In genomic region chr1:91035266-91035665, GRCm38 (mm10) we compare ENCODE assay signal across 29 mouse cellular contexts. TPM values are rescaled to one million over a fixed set of nuclear protein-coding genes. Genes with fewer than 3 reads are reported as not detected.
DNase-seq lines count a peak whose midpoint lies in the region; ATAC-seq and TF ChIP-seq lines count a peak whose summit lies in the region.
"Had no signal": no experiment of that assay in that cellular context is flagged by ENCODE, and none has a peak within 500 bp of the region (broad histone marks: within the 10 kb centered on the region; RNA-seq: fewer than 3 reads in every experiment).

No protein-coding gene starts in this region.

- no peak for DNase-seq in heart, postnatal 0 days (ENCODE audit: low spot score)
- no peak for DNase-seq in heart, postnatal 4 days
- DNase-seq in MEL (ENCODE audit: low read depth, low spot score), result peak; percentile 60
- DNase-seq: adrenal gland, adult 8-10 months; adrenal gland, postnatal 25 days; cerebellum, adult 11-12 months; cerebellum, adult 8-10 months; cerebellum, postnatal 10 days; cerebellum, postnatal 36 days; embryo, embryonic 11 days; gastrocnemius, postnatal 14 days; heart, postnatal 10 days; heart, postnatal 36 days; kidney, adult 18-20 months had no signal

- H3K27me3 ChIP-seq in heart, embryonic 13.5 days (replicated peaks), result no peaks in the 10 kb centered on the region
- no peaks in the 10 kb centered on the region for H3K27me3 ChIP-seq in heart, embryonic 12.5 days (replicated peaks)
- no peaks in the 10 kb centered on the region for H3K27me3 ChIP-seq in heart, postnatal 0 days (ENCODE audit: control insufficient read depth, insufficient read depth, low read length)
- H3K27me3 ChIP-seq in MEL (ENCODE audit: control insufficient read depth in 1 of 2, insufficient read depth in 2 of 2, low read length in 2 of 2), result no peaks in the 10 kb centered on the region
- H3K27me3 ChIP-seq: embryonic facial prominence, embryonic 13.5 days; forebrain, embryonic 13.5 days had no signal

- no peak for ATAC-seq in heart, embryonic 13.5 days (ENCODE audit: extremely low read depth, insufficient number of reproducible peaks, low FRiP score, low TSS enrichment)
- no peak for ATAC-seq in heart, embryonic 12.5 days (ENCODE audit: insufficient number of reproducible peaks, low FRiP score)
- ATAC-seq in heart, postnatal 0 days (ENCODE audit: insufficient read depth, low read depth), result no peak
- ATAC-seq: activated CD4-positive, CD25-positive, alpha-beta regulatory T cell, adult 4 months; CD4-positive, CD25-positive, alpha-beta regulatory T cell, adult 4 months; forebrain, embryonic 13.5 days; forebrain, embryonic 16.5 days; hindbrain, postnatal 0 days; inflammation-experienced regulatory T-cells, adult 6 months; intestine, embryonic 16.5 days had no signal

- TF ChIP-seq POLR2A in MEL (IDR thresholded peaks at IDR 0.05; ENCODE audit: control insufficient read depth in 1 of 2, insufficient read depth in 1 of 2, low read depth in 1 of 2, low read length in 2 of 2, poor library complexity in 1 of 2), result no peak

- peaks cover 97% of the 10 kb centered on the region for H3K4me1 ChIP-seq in heart, embryonic 13.5 days
- peaks cover 86% of the 10 kb centered on the region for H3K4me1 ChIP-seq in heart, embryonic 12.5 days (replicated peaks)
- peaks cover 60% of the 10 kb centered on the region for H3K4me1 ChIP-seq in heart, postnatal 0 days (ENCODE audit: control insufficient read depth, insufficient read depth)
- H3K4me1 ChIP-seq in MEL (ENCODE audit: control insufficient read depth in 1 of 2, insufficient read depth in 2 of 2, low read length in 2 of 2), result peaks cover 5 to 13% of the 10 kb centered on the region in 2 experiments; a peak in 3 of 4 replicates

- H3K27ac ChIP-seq in heart, embryonic 13.5 days (replicated peaks), result peak overlapping the region; percentile 17
- H3K27ac ChIP-seq in heart, embryonic 12.5 days (ENCODE audit: poor library complexity, severe bottlenecking), result no peak overlapping the region
- peak overlapping the region; percentile 47 for H3K27ac ChIP-seq in heart, postnatal 0 days (ENCODE audit: low read depth)
- H3K27ac ChIP-seq in MEL (ENCODE audit: control insufficient read depth, low read depth, low read length), result peak overlapping the region; percentile 86
- H3K27ac ChIP-seq in macrophage, result peak overlapping the region; percentile 75
- H3K27ac ChIP-seq: embryonic facial prominence, embryonic 10.5 days; embryonic facial prominence, embryonic 13.5 days; forebrain, embryonic 10.5 days; forebrain, embryonic 13.5 days; hindbrain, embryonic 14.5 days; hindbrain, postnatal 0 days had no signal

- H3K79me2 ChIP-seq in MEL (ENCODE audit: control insufficient read depth, insufficient read depth, low read length, poor library complexity) (no peaks in the 10 kb centered on the region), macrophage (ENCODE audit: inconsistent target) (peaks cover 65% of the 10 kb centered on the region)

- H3K4me2 ChIP-seq in heart, embryonic 13.5 days, result no peak overlapping the region
- no peak overlapping the region for H3K4me2 ChIP-seq in heart, embryonic 12.5 days
- no peak overlapping the region for H3K4me2 ChIP-seq in heart, postnatal 0 days (ENCODE audit: low read depth, low read length)
- H3K4me2 ChIP-seq: embryonic facial prominence, embryonic 13.5 days; forebrain, embryonic 13.5 days; hindbrain, embryonic 14.5 days had no signal

- H3K4me3 ChIP-seq in heart, embryonic 13.5 days, result no peak overlapping the region
- no peak overlapping the region for H3K4me3 ChIP-seq in heart, embryonic 12.5 days
- no peak overlapping the region for H3K4me3 ChIP-seq in heart, postnatal 0 days (ENCODE audit: low read depth, low read length)
- H3K4me3 ChIP-seq in MEL (ENCODE audit: control insufficient read depth in 1 of 2, insufficient read depth in 1 of 2, low read depth in 2 of 2, low read length in 2 of 2), result peak overlapping the region in 1 of 2 experiments; percentile 11; a peak in 1 of 4 replicates
- no peak overlapping the region for H3K4me3 ChIP-seq in macrophage (ENCODE audit: inconsistent target)
- H3K4me3 ChIP-seq: embryonic facial prominence, embryonic 10.5 days; embryonic facial prominence, embryonic 13.5 days; erythroblast, embryonic 14.5 days; forebrain, embryonic 10.5 days; forebrain, embryonic 13.5 days had no signal

- no peak overlapping the region for H3K9ac ChIP-seq in heart, embryonic 13.5 days
- H3K9ac ChIP-seq in heart, embryonic 12.5 days, result no peak overlapping the region
- H3K9ac ChIP-seq in heart, postnatal 0 days (replicated peaks; ENCODE audit: low read depth, low read length), result no peak overlapping the region
- H3K9ac ChIP-seq in MEL (ENCODE audit: control insufficient read depth, low read depth, low read length, poor library complexity, severe bottlenecking), result no peak overlapping the region
- H3K9ac ChIP-seq: embryonic facial prominence, embryonic 13.5 days; forebrain, embryonic 13.5 days; hindbrain, embryonic 14.5 days had no signal

- 64% methylated on average over 2 of the region's 2 CpGs for WGBS in heart, embryonic 13.5 days
- WGBS in heart, embryonic 12.5 days, result 63% methylated on average over 2 of the region's 2 CpGs
- WGBS in heart, postnatal 0 days, result 61% methylated on average over 2 of the region's 2 CpGs
- WGBS in macrophage (ENCODE audit: missing documents), result 73% methylated on average over 1 of the region's 2 CpGs

- TF ChIP-seq CTCF in heart, postnatal 0 days (IDR thresholded peaks at IDR 0.05; ENCODE audit: low read depth), result no peak
- no peak for TF ChIP-seq CTCF in MEL (IDR thresholded peaks at IDR 0.05 in 2 of 3, conservative IDR thresholded peaks at IDR 0.05 in 1 of 3; ENCODE audit: control insufficient read depth in 1 of 3, insufficient read depth in 1 of 3, low read depth in 2 of 3, low read length in 3 of 3, poor library complexity in 1 of 3, severe bottlenecking in 1 of 3)

- no peak for TF ChIP-seq RAD21 in MEL (IDR thresholded peaks at IDR 0.05; ENCODE audit: low read depth, low read length)

- peaks cover 3% of the 10 kb centered on the region; the same call in 1 of the 2 replicates for H3K36me3 ChIP-seq in heart, embryonic 13.5 days
- H3K36me3 ChIP-seq in heart, embryonic 12.5 days, result no peaks in the 10 kb centered on the region
- H3K36me3 ChIP-seq in heart, postnatal 0 days (replicated peaks; ENCODE audit: control insufficient read depth, insufficient read depth, low read length), result no peaks in the 10 kb centered on the region
- H3K36me3 ChIP-seq in MEL (ENCODE audit: control insufficient read depth in 1 of 2, insufficient read depth in 2 of 2, low read length in 2 of 2) (peaks cover 0 to 12% of the 10 kb centered on the region in 2 experiments; a peak in 2 of 4 replicates), macrophage (ENCODE audit: inconsistent target) (no peaks in the 10 kb centered on the region)
- H3K36me3 ChIP-seq: embryonic facial prominence, embryonic 10.5 days; embryonic facial prominence, embryonic 13.5 days; forebrain, embryonic 10.5 days had no signal

- no peak for TF ChIP-seq EP300 in heart, postnatal 0 days (IDR thresholded peaks at IDR 0.05; ENCODE audit: low read depth)
- no peak for TF ChIP-seq EP300 in MEL (IDR thresholded peaks at IDR 0.05; ENCODE audit: low read depth in 1 of 2, low read length in 2 of 2)

- H3K9me3 ChIP-seq in heart, embryonic 13.5 days, result no peaks in the 10 kb centered on the region
- H3K9me3 ChIP-seq in heart, embryonic 12.5 days (replicated peaks), result no peaks in the 10 kb centered on the region
- H3K9me3 ChIP-seq in heart, postnatal 0 days (replicated peaks; ENCODE audit: control insufficient read depth, low read length), result no peaks in the 10 kb centered on the region
- no peaks in the 10 kb centered on the region for H3K9me3 ChIP-seq in MEL (replicated peaks; ENCODE audit: insufficient read depth, low read length)
- H3K9me3 ChIP-seq: embryonic facial prominence, embryonic 10.5 days; embryonic facial prominence, embryonic 13.5 days; forebrain, embryonic 10.5 days; forebrain, embryonic 13.5 days had no signal

TF ChIP-seq in MEL, 35 proteins besides CTCF, POLR2A, EP300 and RAD21 (continues in another document):
- TF ChIP-seq NRF1 (IDR thresholded peaks at IDR 0.05; ENCODE audit: insufficient read depth, low read depth, low read length, poor library complexity, severe bottlenecking) (no peak), TBP (IDR thresholded peaks at IDR 0.05; ENCODE audit: low read depth, low read length) (no peak), GABPA (IDR thresholded peaks at IDR 0.05; ENCODE audit: low read depth, low read length) (no peak), ETS1 (IDR thresholded peaks at IDR 0.05; ENCODE audit: low read depth, low read length) (no peak), POLR2AphosphoS5 (IDR thresholded peaks at IDR 0.05; ENCODE audit: borderline replicate concordance, low read depth, low read length) (no peak), TCF12 (IDR thresholded peaks at IDR 0.05; ENCODE audit: low read depth, low read length) (no peak), MEF2A (IDR thresholded peaks at IDR 0.05; ENCODE audit: extremely low read depth, insufficient replicate concordance, low read depth, low read length, poor library complexity, severe bottlenecking) (no peak), SIN3A (IDR thresholded peaks at IDR 0.05; ENCODE audit: low read length) (no peak), ZMIZ1 (IDR thresholded peaks at IDR 0.05; ENCODE audit: low read depth, low read length) (no peak), MAZ (IDR thresholded peaks at IDR 0.05; ENCODE audit: low read depth, low read length) (no peak), E2F4 (IDR thresholded peaks at IDR 0.05; ENCODE audit: borderline replicate concordance, low read depth, low read length) (no peak), USF1 (IDR thresholded peaks at IDR 0.05; ENCODE audit: low read depth, low read length) (no peak), MAFK (IDR thresholded peaks at IDR 0.05; ENCODE audit: borderline replicate concordance, low read depth, low read length) (no peak)

RNA-seq across cellular contexts. Expression of gene Lrrfip1, which starts 36.7 kb away (rescaled TPM):
- polyA plus RNA-seq in heart, embryonic 13.5 days (2015; fragmentation: Nextera tagmentation; extraction: Ambion mirVana), result 122 and 137 TPM in 2 replicates
- polyA plus RNA-seq in heart, embryonic 12.5 days (2016; fragmentation: Nextera tagmentation; extraction: Ambion mirVana), result 151 and 161 TPM in 2 replicates
- 120 and 135 TPM in 2 replicates for total RNA-seq in heart, postnatal 0 days (2014; rRNA removed; ENCODE audit: low replicate concordance)
- 140 and 168 TPM in 2 replicates for polyA plus RNA-seq in heart, postnatal 0 days (2015; fragmentation: Nextera tagmentation; extraction: Ambion mirVana)
- total RNA-seq in heart, postnatal 4 days (2021), result 100 to 1,000 TPM; 214 to 233 TPM
- 12.9 and 13.9 TPM in 2 replicates for total RNA-seq in MEL (2012; rRNA removed)
- polyA plus RNA-seq in MEL (2012; ENCODE audit: insufficient read depth in 1 of 2, insufficient read length in 2 of 2, low read depth in 1 of 2, low replicate concordance in 2 of 2, missing spikeins in 1 of 2) (10 to 100 TPM in 1 of 2 experiments, not detected in 1; 15.4 TPM), macrophage (2018) (58.8 to 94.9 TPM (median 88.9 TPM) in 3 replicates)
- 1,000 to 10,000 TPM in 1 of 26 experiments, 100 to 1,000 TPM in 24, 10 to 100 TPM in 1; 83.2 to 1,087 (median 200) TPM for total RNA-seq in macrophage (2018; cell fraction: chromatin; rRNA removed)
- 100 to 1,000 TPM in 5 of 26 experiments, 10 to 100 TPM in 21; 53.9 to 309 (median 75.0) TPM for total RNA-seq in macrophage (2018; cell fraction: cytosol; rRNA removed)
- 100 to 1,000 TPM in 19 of 26 experiments, 10 to 100 TPM in 7; 79.7 to 456 (median 123) TPM for total RNA-seq in macrophage (2018; cell fraction: nucleus; rRNA removed)
